Mouse (Mus musculus): ENCODE measurements at regions not wholly inside any gene's neighbourhood (a gene's known extent, or its start where the extent isn't known, plus 50 kb on each side); places are given as distances from the start of the nearest gene placed in this dataset.

DNA sequence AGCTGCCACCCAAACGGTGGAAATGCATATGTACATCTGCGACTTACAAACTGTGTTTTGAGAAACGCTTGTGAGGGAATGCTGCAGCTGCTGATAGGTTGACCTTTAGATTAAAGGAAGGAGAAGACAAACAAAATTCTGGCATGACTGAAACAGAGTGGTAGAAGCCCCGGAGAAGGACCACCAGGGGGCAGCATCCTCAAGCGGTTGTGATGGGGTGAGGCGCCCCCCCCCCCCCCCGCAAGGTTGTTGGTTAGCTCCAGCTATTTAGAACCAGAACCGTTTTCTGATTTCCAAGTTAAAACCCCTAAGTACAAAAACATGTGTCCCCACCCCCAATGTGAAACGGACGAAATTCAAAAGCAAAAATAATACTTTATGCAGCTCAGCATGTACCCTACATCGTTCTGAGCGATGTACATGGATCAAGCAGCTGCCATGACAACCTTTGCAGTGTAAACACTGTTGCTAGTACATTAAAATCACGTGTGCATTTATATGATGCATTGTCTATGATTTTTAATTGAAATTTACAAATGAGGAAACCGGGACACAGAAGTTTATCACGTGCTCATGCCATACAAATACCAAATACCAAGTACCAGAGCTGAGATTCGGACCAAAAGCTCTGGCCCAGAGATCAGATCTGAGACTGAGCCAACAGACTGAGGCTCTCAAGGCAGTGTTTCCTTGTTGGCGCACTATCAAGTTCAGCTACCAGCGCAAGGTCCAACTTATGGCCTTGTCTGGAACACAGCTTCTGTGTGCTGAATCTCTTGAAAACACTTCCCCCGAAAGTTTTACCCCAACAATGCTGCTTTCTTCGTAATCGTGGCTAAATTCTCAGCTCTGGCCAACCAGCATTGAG is 100.0 kb upstream of the Ifngr1 start:
- TF ChIP-seq CTCF (IDR thresholded peaks at IDR 0.05; ENCODE audit: insufficient read depth, low read length) (peak; percentile 56), POLR2A (IDR thresholded peaks at IDR 0.05; ENCODE audit: borderline replicate concordance, extremely low read depth, low read depth, low read length) (no peak)

Data from lung, adult 2 months (tissue).